Mouse (Mus musculus): ENCODE results near the gene Hrasls5. TPM values are rescaled to one million over a fixed set of nuclear protein-coding genes. Genes with fewer than 3 reads are reported as not detected.
A peak's percentile ranks its signal among the peaks of the same experiment; 100 is the strongest.

The Hrasls5 gene
- polyA plus RNA-seq (2015; fragmentation: Nextera tagmentation; extraction: Ambion mirVana), result not detected in 2 replicates

- Histone ChIP-seq H3K4me1 (peaks cover 25% of the 10 kb centered on the region), H3K9ac (peak within 1 kb of the TSS; percentile 68), H3K36me3 (no peaks in the 10 kb centered on the region), H3K27me3 (peaks cover 8% of the 10 kb centered on the region), H3K9me3 (no peaks in the 10 kb centered on the region), H3K27ac (no peak within 1 kb of the TSS), H3K4me2 (peak within 1 kb of the TSS; percentile 87), H3K4me3 (peak within 1 kb of the TSS; percentile 46)
- ATAC-seq (ENCODE audit: insufficient number of reproducible peaks, insufficient read depth, low FRiP score, low TSS enrichment, low read depth), result no peak
- 2% methylated on average over 54 of the region's 54 CpGs for WGBS
Observed at GRCm38 (mm10) chr19:7611942-7612757, at the start of gene Hrasls5. TSS of gene Hrasls5 (plus strand) at chr19:7612541.

GRCm38 (mm10) chr19:7562601-7563129 lies 49.7 kb upstream of the Hrasls5 start:
- H3K36me3 ChIP-seq, result no peaks in the 10 kb centered on the region
- no peak overlapping the region for H3K4me3 ChIP-seq
- WGBS, result 68% methylated on average over 10 of the region's 10 CpGs
- H3K27me3 ChIP-seq, result no peaks in the 10 kb centered on the region
- no peaks in the 10 kb centered on the region for H3K9me3 ChIP-seq
- peaks cover 31% of the 10 kb centered on the region for H3K4me1 ChIP-seq
- H3K4me2 ChIP-seq, result no peak overlapping the region
- no peak for ATAC-seq (ENCODE audit: insufficient number of reproducible peaks, insufficient read depth, low FRiP score, low TSS enrichment, low read depth)
- peak overlapping the region; percentile 44; the same call in 1 of the 2 replicates for H3K27ac ChIP-seq
- 0 out of 2 replicates have a peak overlapping the region, but pooled peaks have one; percentile 11 for H3K9ac ChIP-seq

- no peak overlapping the region for H3K4me2 ChIP-seq
- H3K9ac ChIP-seq, result no peak overlapping the region
- no peak overlapping the region for H3K4me3 ChIP-seq
- ATAC-seq (ENCODE audit: insufficient number of reproducible peaks, insufficient read depth, low FRiP score, low TSS enrichment, low read depth), result no peak
- 48% methylated on average over 2 of the region's 2 CpGs for WGBS
- no peaks in the 10 kb centered on the region for H3K9me3 ChIP-seq
- peaks cover 36% of the 10 kb centered on the region for H3K4me1 ChIP-seq
- no peak overlapping the region for H3K27ac ChIP-seq
- no peaks in the 10 kb centered on the region for H3K36me3 ChIP-seq
- H3K27me3 ChIP-seq, result no peaks in the 10 kb centered on the region
Observed at GRCm38 (mm10) chr19:7563676-7564075, 48.7 kb upstream of the Hrasls5 start.

- H3K27ac ChIP-seq, result no peak overlapping the region
- no peak for ATAC-seq (ENCODE audit: insufficient number of reproducible peaks, insufficient read depth, low FRiP score, low TSS enrichment, low read depth)
Observed at GRCm38 (mm10) chr19:7564457-7564856, 47.9 kb upstream of the Hrasls5 start.

GRCm38 (mm10) chr19:7566826-7567225 lies 45.5 kb upstream of the Hrasls5 start:
- WGBS, result 46% methylated on average over 3 of the region's 3 CpGs
- no peak for ATAC-seq (ENCODE audit: insufficient number of reproducible peaks, insufficient read depth, low FRiP score, low TSS enrichment, low read depth)
- Histone ChIP-seq H3K27me3 (no peaks in the 10 kb centered on the region), H3K9ac (no peak overlapping the region), H3K27ac (no peak overlapping the region), H3K36me3 (no peaks in the 10 kb centered on the region), H3K4me1 (peaks cover 32% of the 10 kb centered on the region), H3K4me3 (no peak overlapping the region), H3K9me3 (no peaks in the 10 kb centered on the region), H3K4me2 (no peak overlapping the region)

More at GRCm38 (mm10) chr19:7564457-7564856, 47.9 kb upstream of the Hrasls5 start:
- Histone ChIP-seq H3K27me3 (no peaks in the 10 kb centered on the region), H3K4me2 (no peak overlapping the region), H3K4me3 (no peak overlapping the region), H3K4me1 (peaks cover 39% of the 10 kb centered on the region), H3K9me3 (no peaks in the 10 kb centered on the region), H3K36me3 (no peaks in the 10 kb centered on the region), H3K9ac (no peak overlapping the region)
- WGBS, result 81% methylated on average over 1 of the region's 1 CpGs

- Histone ChIP-seq H3K4me2 (no peak overlapping the region), H3K27ac (peak overlapping the region; percentile 57)
- WGBS, result 8% methylated on average over 3 of the region's 3 CpGs
Observed at GRCm38 (mm10) chr19:7568364-7568763, 44.0 kb upstream of the Hrasls5 start.

GRCm38 (mm10) chr19:7569650-7570049 lies 42.7 kb upstream of the Hrasls5 start:
- peaks cover 16% of the 10 kb centered on the region for H3K4me1 ChIP-seq
- no peak overlapping the region for H3K4me2 ChIP-seq
- no peak overlapping the region for H3K4me3 ChIP-seq
- H3K27me3 ChIP-seq, result no peaks in the 10 kb centered on the region
- WGBS, result 80% methylated on average over 5 of the region's 5 CpGs
- ATAC-seq (ENCODE audit: insufficient number of reproducible peaks, insufficient read depth, low FRiP score, low TSS enrichment, low read depth), result no peak
- no peaks in the 10 kb centered on the region for H3K36me3 ChIP-seq
- H3K9ac ChIP-seq, result no peak overlapping the region
- H3K9me3 ChIP-seq, result no peaks in the 10 kb centered on the region
- H3K27ac ChIP-seq, result no peak overlapping the region

More at GRCm38 (mm10) chr19:7568364-7568763, 44.0 kb upstream of the Hrasls5 start:
- H3K4me3 ChIP-seq, result no peak overlapping the region
- H3K9me3 ChIP-seq, result no peaks in the 10 kb centered on the region
- H3K4me1 ChIP-seq, result peaks cover 22% of the 10 kb centered on the region
- no peak for ATAC-seq (ENCODE audit: insufficient number of reproducible peaks, insufficient read depth, low FRiP score, low TSS enrichment, low read depth)
- no peaks in the 10 kb centered on the region for H3K36me3 ChIP-seq
- H3K27me3 ChIP-seq, result no peaks in the 10 kb centered on the region
- no peak overlapping the region for H3K9ac ChIP-seq

GRCm38 (mm10) chr19:7576180-7576579 lies 36.2 kb upstream of the Hrasls5 start:
- H3K9ac ChIP-seq, result no peak overlapping the region
- H3K4me2 ChIP-seq, result no peak overlapping the region
- no peaks in the 10 kb centered on the region for H3K36me3 ChIP-seq
- ATAC-seq (ENCODE audit: insufficient number of reproducible peaks, insufficient read depth, low FRiP score, low TSS enrichment, low read depth), result no peak
- H3K4me3 ChIP-seq, result no peak overlapping the region
- H3K4me1 ChIP-seq, result no peaks in the 10 kb centered on the region
- WGBS, result 77% methylated on average over 1 of the region's 1 CpGs
- no peaks in the 10 kb centered on the region for H3K9me3 ChIP-seq
- no peaks in the 10 kb centered on the region for H3K27me3 ChIP-seq
- H3K27ac ChIP-seq, result no peak overlapping the region

GRCm38 (mm10) chr19:7577710-7578109 lies 34.6 kb upstream of the Hrasls5 start:
- no peaks in the 10 kb centered on the region for H3K27me3 ChIP-seq
- no peak overlapping the region for H3K4me2 ChIP-seq

GRCm38 (mm10) chr19:7581042-7581441 lies 31.3 kb upstream of the Hrasls5 start:
- Histone ChIP-seq H3K27ac (no peak overlapping the region), H3K4me1 (peaks cover 8% of the 10 kb centered on the region; the same call in 1 of the 2 replicates), H3K4me3 (no peak overlapping the region), H3K27me3 (no peaks in the 10 kb centered on the region), H3K9me3 (no peaks in the 10 kb centered on the region), H3K9ac (no peak overlapping the region), H3K36me3 (no peaks in the 10 kb centered on the region), H3K4me2 (no peak overlapping the region)
- ATAC-seq (ENCODE audit: insufficient number of reproducible peaks, insufficient read depth, low FRiP score, low TSS enrichment, low read depth), result no peak
- 61% methylated on average over 5 of the region's 5 CpGs for WGBS

More at GRCm38 (mm10) chr19:7577710-7578109, 34.6 kb upstream of the Hrasls5 start:
- Histone ChIP-seq H3K27ac (no peak overlapping the region), H3K9me3 (no peaks in the 10 kb centered on the region), H3K36me3 (no peaks in the 10 kb centered on the region), H3K4me3 (no peak overlapping the region), H3K4me1 (0 out of 2 replicates have a peak, but pooled peaks cover under 1% of the 10 kb centered on the region), H3K9ac (no peak overlapping the region)
- ATAC-seq (ENCODE audit: insufficient number of reproducible peaks, insufficient read depth, low FRiP score, low TSS enrichment, low read depth), result no peak
- 85% methylated on average over 3 of the region's 3 CpGs for WGBS

GRCm38 (mm10) chr19:7583101-7583500 lies 29.2 kb upstream of the Hrasls5 start:
- H3K27me3 ChIP-seq, result no peaks in the 10 kb centered on the region
- WGBS, result 43% methylated on average over 7 of the region's 7 CpGs
- H3K9ac ChIP-seq, result no peak overlapping the region
- H3K36me3 ChIP-seq, result no peaks in the 10 kb centered on the region
- no peak overlapping the region for H3K4me2 ChIP-seq
- no peak overlapping the region for H3K27ac ChIP-seq
- H3K4me3 ChIP-seq, result no peak overlapping the region
- ATAC-seq (ENCODE audit: insufficient number of reproducible peaks, insufficient read depth, low FRiP score, low TSS enrichment, low read depth), result no peak
- H3K9me3 ChIP-seq, result no peaks in the 10 kb centered on the region; the same call in 1 of the 2 replicates
- H3K4me1 ChIP-seq, result peaks cover 8% of the 10 kb centered on the region; the same call in 1 of the 2 replicates

GRCm38 (mm10) chr19:7583599-7583998 lies 28.7 kb upstream of the Hrasls5 start:
- no peak overlapping the region for H3K4me2 ChIP-seq
- H3K9ac ChIP-seq, result no peak overlapping the region
- no peaks in the 10 kb centered on the region for H3K27me3 ChIP-seq
- no peaks in the 10 kb centered on the region for H3K36me3 ChIP-seq
- peaks cover 8% of the 10 kb centered on the region; the same call in 1 of the 2 replicates for H3K4me1 ChIP-seq
- ATAC-seq (ENCODE audit: insufficient number of reproducible peaks, insufficient read depth, low FRiP score, low TSS enrichment, low read depth), result no peak
- H3K27ac ChIP-seq, result no peak overlapping the region
- H3K4me3 ChIP-seq, result no peak overlapping the region
- H3K9me3 ChIP-seq, result no peaks in the 10 kb centered on the region; the same call in 1 of the 2 replicates
- WGBS, result 64% methylated on average over 3 of the region's 3 CpGs

Measured in embryonic facial prominence, embryonic 13.5 days (tissue).